Mouse (Mus musculus) layer of hippocampus, postnatal 10 days (tissue): ENCODE results near the gene Cyb5rl. TPM values are rescaled to one million over a fixed set of nuclear protein-coding genes. Genes with fewer than 3 reads are reported as not detected.
A peak's percentile ranks its signal among the peaks of the same experiment; 100 is the strongest.

Source experiments
- DNase-seq, 2 experiments: peaks; one replicate each; pipeline ENCODE4 v3.0.0; 2021; ENCODE audit warnings: low spot score in 2 of 2
- long read RNA-seq: library from polyadenylated mRNA; stranded (forward); transcript quantifications from one replicate; pipeline ENCODE4 v2.0.0, GENCODE M21; 2023
- total RNA-seq, 2 experiments: library from RNA; stranded (reverse); gene quantifications; 2 replicates each; pipeline ENCODE4 v1.2.3; 2021

The Cyb5rl gene
- total RNA-seq = 10 to 100 TPM in 1 of 2 experiments, 1 to 10 TPM in 1; 9.6 to 10.5 TPM
- long read RNA-seq, partial matches to known transcripts = 0 of 6 reads
- long read RNA-seq, other reads (novel, unspliced or antisense) = 5 of 6 reads

DNA sequence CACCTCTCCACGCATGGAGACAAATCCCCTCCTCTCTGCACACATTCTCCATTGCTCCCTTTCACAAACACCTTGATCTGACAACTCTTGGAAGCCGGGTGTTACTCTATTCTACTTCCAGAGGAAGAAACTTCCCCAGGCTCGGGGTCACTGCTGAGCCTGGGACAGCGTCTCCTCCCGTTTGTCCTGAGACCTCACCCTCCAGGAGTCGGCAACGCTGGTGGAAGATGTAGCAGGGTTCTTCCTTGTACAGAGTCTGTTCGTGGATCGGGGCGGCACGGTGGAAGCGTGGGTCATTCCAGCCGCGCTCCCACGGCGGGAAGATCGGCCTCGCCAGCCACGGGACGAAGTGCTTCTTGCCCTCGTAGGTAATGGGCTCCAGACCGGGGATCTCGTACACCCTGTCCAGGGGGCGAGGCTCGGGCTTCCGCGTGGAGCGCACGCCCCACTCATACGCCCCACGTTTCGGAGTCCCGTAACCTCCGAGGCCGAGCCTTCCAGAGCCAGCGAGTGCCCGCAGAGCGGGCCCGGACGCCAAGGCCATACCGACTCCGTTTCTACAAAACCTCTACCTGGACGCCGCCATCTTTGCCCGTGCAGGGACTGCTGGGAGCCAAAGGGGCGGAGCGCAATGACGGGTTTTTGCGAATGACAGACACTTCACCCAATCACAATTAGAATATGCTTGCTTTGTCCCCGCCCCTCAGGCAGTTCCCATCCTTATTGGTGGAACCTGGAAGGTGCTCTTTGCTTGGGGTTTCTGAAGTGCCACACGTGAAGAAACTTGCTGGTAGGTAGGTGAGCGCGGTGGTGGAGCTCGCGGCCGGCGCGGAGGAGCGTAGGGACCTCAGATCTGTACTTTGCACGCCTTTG, at the start of gene Cyb5rl, which contains the start of gene Mrpl37:
TSS of gene Cyb5rl (plus strand) at position 737 of the 873 bp plus-strand sequence.
TSS of gene Mrpl37 (minus strand) at position 617 of the 873 bp plus-strand sequence.
- DNase-seq = peak; percentile 97 to 98

DNA sequence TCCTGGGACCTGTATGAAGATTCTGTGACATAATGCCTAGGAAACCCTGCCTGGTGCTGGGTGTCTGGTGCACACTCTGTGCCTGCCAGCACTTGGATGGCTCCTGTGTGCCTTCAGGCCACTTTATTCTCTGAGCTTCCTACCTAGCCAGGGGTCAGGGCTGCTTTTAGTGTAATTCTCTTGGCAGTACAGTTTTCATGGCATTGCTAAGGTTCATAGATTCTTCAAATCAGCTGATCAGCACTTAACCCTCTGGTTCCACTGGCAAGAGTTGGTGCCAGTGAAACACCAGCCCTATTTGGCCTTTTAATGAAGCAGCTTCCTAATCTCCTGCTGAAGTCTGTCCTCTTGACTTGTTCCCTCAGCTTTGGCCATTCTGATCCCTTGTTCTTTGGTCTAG, 49.5 kb upstream of the Cyb5rl start:
- DNase-seq = no peak

DNA sequence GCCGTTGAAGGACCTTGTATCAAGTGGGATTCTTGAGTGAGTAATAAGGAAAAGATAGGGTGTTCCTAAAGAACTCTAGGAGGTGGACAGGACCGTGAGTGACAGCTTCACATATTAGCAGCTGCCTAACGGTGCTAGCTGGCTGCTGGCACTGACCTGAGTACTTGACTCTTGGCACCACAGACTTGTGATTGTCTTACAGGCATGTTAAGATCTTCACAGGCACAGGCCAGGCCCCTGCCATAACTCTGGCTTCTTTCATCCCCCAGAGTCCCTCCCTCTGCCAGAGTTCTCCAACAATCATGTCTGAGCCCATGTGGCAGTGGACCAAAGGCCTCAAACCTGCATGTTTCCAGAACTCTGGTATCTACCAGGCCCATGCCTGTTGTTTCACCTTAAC, 48.3 kb upstream of the Cyb5rl start:
- no peak for DNase-seq

DNA sequence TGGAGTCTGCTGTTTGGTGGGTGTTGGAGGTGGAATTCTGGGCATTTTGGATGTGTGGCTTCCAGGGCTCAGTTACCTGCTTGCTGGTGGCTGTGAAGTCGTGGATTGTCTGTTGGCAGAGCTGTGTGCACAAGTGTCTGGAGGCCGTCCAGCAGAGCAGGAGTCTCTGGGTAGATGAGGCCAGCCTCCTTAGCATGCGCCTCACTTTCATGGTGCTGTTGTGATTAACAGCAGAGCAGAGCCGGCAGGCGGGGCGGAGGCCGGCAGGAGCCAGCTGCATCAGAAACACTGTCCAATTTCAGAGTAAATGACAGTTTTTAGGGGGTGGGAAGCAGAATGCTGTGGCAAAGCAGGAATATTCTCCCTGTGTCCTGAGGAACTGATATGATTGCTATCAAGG, 47.8 kb upstream of the Cyb5rl start:
- DNase-seq = peak; percentile 53 to 56

DNA sequence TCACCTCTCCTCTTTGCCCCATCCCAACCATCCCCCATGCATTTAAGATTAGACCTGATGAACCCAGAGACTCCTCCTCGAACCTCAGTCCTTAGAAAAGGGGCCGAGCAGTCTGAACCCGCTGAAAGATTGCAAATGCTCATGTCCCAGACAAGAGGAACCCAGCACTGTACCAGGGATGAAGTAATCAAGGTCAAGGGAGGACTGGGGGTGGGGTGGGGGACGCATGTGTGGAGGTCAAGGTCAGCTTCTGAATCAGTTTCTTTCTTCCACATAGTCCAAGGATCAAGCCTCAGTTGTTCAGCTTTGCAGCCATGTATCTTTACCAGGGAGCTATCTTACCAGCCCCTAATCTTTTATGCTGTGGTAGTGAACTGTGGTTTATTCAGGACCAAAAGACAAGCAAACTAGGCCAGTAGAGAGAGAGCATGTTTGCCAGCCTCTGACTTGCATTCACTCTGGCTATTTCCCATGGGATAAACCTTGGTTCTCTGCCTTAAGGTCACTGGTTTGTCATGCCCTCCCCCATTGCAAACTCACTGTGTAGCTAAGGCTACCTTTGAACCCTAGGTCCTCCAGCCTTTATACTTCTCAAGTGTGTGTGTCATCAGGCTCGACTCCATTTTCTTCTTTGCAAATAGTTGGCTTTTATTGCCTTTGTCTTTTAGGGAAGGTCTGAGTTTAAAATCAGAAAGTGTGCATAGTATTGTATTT, 46.3 kb upstream of the Cyb5rl start:
- DNase-seq = no peak

DNA sequence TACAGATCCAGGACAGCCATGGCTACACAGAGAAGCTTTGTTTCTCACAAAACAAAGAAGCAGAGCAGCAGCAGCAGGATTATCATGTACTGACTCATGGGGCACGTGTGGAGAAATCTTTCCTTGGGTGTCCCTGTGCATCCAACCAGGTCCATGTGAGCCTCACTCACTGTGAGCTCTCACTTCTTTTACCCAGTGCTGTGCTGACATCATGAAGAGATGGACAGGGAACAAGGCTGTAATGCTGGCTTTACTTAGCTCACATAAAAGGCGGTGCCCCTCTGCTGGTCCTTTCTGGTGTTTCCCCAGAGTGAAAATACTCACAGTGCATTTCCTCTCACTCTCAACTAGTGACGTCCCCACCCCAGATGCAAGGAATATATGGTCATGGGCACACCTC, 45.3 kb upstream of the Cyb5rl start:
- DNase-seq = no peak

DNA sequence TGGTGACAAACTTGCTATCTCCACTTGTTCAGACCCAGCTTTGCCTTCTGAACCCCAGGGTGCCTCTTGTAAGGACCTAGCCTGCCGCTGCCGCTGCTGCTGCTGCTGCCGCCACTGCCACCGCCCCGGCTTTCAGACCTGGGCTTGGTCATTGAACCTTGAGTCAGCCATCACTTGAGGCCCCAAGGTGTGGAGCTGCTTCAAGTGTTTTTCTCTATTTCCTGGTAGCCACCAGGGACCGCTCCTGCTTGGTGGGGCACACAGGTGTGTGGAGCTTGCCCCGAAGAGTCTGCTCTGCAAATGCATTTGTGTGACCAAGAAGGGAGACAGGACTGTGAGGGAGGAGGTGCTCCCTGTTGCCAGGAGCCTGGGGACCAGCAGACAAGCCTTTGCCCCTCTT, 41.9 kb upstream of the Cyb5rl start:
- DNase-seq = no peak

DNA sequence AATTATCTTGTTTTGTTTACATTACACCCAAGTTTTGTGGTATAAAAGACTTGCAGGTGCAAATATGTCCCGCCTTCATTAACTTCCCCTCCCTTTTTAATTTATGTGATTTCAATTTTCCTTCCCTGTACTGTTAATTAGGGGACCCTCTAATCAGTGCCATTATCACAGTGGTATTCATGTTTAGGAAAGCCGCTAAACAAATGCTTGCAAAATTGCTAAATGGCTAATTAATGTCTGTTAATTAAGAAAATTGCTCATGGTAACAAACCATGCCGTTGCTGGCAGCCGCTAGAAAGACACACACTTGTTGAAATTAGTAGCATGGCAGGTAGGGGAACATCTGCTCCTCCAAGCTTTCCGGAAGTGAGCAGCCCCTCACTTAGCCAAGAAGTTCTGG, 41.4 kb upstream of the Cyb5rl start:
- DNase-seq = no peak

DNA sequence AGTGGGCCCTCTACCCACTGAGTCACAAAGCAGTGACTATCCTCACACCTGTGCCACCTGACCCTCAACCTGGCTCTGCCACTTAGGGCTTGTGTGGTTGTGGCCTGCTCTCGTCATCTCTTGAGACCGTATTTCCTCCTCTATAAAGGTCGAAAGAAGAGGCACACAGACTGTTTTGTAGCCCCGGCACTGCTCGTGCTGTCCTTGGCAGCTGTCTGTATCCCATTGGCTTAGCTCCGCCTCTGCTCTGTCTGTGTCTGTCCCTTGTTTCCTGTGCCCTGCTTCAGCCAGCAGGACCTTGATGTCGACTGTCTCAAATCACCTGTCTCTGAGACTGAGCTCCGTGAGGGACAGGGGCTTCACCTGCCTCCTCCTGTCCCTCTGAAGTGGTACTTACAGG, 40.3 kb upstream of the Cyb5rl start:
- no peak for DNase-seq

DNA sequence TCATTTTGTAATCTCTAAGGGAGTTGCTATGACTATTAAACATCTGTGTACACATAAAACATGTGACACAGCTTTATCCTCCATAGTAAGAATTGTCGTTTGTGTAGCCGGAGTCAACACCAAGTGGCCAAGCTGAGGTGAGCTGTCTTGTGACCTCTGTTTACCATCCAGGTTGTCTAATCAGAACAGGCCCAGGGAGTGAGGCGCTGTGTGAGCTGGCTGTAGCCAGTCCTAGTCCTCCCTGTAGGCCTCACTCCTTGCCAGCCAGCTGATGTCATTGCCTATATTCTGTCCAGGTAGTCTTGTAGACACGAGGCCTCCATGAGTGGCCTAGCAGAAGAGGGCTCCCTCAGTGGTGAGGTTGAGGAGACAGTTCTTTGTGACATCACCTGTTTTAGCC, 31.1 kb upstream of the Cyb5rl start:
- no peak for DNase-seq

DNA sequence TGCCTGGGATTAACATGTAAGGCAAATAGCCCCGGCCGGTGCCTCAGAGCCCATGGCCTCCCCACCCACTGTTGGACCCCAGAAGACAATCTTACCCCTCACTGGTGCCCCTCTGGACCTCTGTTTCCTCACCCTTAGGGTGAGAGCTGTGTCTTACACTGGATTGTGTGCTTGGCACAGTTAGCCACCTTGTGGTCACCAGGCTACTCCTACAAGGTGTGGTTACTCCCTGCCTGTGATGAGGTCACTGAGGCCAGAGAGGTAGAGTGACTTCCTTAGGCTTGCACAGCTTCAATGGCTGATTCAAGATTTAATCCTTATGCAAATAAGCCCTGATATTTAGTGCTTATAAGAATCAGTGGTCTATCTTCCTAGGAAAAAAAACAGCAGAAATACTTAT, 29.8 kb upstream of the Cyb5rl start:
- DNase-seq = no peak

DNA sequence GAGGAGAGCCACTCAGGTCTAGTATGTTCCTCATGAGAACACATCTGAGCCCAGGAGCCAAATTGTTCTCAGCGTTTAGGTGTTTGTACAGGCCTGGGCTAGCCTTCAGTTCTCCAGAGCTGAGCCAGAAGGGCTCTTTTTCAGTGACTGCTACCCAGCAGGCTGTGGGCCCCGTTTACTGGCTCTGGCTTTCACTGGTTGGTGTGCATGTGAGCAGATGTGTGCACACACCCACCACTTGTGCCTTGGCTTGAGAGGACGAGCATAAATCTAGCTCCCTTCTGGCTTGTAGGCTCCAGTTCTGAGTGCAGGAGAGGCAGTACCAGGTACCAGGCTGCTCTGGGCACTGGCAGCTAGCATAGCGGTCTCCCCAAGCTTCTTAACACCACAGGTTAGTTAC, 28.5 kb upstream of the Cyb5rl start:
- DNase-seq = no peak

DNA sequence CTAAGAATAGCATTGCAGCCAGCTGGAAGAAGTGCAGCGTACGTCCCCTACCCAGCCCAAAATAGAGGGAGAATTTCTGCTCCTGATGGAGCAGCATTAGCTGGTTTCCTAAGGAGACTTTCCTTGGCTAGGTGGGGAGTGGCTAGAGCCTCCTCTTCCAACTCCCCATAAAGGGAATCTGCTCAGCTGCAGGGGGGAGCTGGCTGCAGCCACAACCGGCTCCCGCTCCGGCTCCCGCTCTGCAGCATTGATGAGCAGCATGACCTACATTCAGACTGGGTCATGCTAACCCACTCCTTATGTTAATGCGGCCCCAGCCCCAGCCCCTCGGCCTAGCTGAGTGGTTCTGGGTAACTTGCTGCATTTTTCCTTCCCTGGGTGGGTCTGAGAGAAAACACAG, 27.5 kb upstream of the Cyb5rl start:
- no peak for DNase-seq

DNA sequence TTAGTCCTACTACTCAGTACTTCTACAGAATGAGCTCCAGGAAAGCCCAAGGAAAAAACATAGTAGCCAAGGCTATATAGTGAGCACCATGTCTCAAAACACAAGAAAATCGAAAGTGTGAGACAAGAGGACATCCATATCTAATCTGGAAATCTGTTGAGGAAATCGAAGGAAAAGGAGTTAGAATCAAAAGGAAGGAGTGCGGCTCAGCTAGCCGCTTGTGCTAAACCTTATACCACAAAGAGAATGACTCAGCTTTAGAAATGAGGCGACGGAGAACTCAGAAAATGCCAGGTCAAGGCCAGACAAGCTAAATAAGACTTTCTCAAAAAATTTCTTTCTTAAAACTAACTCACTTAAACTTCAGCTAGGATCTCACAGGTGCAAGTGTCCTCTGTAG, 24.5 kb upstream of the Cyb5rl start:
- DNase-seq = no peak

DNA sequence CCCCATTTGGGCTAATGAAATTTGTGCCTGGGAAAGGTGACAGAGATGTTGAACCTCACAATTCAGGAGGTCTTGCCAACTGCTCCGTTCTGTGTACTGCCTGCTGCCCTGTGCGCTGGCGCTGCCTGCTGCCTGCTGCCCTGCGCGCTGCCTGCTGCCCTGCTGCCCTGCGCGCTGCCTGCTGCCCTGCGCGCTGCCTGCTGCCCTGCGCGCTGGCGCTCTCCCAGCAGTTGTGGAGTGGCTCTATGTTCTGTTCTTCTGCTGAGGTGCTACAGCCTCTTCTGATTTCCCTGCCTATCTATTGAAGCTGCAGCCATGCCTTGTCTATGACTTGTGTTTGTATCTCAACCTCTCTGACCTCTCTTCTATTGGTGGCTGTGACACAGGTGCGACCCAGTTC, 21.6 kb upstream of the Cyb5rl start:
- DNase-seq = no peak

DNA sequence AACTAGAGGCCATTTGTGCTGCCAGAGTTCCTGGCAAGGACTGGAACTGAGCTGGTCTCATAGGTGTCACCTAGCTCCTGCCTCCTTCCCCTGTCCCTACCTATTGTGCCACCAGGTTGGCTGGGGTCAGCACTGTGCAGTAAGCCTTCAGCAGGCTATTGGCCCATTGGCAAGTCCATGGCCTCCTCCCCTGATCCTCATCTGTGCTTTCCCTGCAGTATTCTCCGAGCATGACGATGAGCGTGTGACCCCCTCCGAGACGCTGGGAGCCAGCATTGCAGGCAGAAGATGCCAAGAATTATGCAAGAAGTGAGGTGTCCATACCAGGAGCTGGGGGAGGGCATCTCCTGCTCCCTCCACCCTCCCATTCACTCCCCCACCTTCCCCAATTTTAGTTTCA, 19.0 kb upstream of the Cyb5rl start:
- DNase-seq = no peak

DNA sequence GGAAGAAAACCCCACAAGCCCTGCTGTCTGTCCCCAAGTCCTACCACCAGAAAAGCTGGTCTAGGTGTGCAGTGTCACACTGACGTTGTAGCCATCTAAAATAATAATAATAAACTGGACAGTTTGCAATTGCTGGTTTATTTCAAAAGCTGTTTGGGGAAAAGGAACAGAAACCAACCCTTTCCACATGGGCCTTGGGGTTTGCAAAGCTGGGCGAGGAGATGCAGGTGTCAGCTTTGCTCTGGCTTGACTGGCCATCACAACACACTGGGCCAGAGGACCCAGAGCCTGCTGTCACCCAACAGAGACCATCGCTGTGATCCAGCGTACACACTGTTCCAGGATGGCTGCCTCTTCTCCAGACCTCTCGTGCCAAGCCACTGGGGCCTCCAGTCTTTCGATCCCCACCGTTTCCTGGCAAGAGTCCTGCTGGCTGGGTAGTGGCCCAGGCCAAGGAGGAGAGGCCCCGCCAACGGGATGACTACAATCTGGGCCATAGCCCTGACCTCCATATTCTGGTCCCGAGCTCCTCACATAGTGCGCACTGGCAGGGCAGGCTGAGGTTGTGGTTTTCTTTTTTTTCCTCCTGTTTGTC, 18.1 kb upstream of the Cyb5rl start:
- DNase-seq = peak; percentile 61 to 69

DNA sequence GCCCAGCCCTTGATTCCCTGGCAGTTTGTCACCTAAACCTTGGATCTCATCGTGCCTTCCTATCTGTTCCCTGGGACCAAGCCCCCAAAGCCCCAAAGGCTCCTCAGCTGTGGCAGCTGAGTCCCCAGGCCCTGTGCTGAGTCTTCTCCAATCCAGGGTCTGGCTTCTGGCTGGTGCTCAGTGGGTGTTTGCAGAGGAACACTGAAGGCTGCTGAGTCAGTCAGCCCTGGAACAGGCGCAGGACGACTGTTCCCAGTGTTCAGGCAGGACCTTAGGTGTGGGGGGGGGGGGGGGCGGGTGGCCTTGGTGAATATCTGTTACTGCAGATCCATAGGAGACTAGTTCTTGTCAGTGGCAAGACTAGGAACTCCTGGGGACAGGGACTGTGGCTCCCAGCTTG, 14.9 kb upstream of the Cyb5rl start:
- no peak for DNase-seq

DNA sequence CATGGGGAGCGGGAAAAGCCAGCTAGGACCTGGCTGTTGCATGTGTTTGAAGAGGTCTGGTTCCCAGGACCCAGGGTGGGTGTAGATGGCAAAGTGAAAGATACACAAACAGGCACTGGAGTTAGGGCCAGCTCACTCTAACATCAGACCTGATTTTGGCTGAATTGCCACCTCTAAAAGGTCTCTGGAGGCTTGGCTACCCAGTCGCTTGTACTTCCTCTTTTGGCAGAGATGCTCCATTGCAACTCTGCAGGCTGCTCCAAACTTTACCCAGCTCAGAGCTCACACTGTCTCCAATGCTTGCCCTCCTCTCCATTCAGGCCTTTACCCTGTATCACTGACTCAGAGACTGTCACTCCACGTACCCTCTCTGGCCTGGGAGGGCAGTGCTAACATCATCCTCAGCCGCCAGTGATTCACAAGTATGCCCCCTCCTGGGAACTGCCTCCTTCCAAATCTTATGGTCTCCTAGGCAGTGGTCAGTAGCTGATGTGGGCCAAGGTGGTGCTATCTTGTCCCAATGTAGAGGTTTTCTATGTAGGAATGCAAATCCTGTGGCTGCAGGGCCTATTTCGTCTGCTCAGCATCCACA, 13.7 kb upstream of the Cyb5rl start:
- DNase-seq = no peak

DNA sequence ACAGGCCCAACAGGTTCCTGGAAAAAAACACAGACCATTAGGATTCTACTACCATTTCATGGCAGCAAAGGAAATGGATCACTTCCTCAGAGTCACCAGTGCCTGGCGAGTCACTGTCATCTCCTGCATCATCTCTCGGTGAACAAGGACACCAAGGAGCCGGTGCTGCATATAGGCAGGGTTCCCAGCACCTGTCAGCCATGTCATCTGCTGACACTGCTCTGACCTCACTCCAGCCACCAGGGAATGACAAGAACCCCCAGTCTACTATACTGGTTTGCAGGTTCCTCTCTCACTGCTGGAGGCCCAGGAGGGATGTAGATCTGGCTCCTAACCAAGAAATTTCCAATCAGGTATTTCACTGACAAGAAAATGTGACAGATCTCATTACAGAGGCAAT, 10.7 kb upstream of the Cyb5rl start:
- DNase-seq = no peak

DNA sequence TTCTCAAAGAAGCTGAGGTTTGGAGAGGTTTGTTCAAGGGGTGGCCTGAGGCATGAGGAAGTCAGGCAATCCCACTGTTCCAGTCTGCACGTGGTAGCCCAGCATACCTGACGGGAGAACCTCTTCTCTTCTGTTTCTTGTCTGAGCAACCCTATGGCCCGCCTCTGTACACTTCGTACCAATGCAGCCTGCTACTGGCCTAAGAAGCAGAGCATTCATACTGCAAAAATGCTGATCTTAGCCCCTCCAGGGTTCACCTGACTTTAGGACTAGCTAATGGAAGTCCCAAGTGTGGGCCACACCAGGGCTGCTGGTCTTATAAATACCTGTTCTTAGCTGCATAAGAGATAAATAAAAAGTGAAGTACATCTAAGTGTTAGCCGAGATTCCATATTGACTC, 8.4 kb upstream of the Cyb5rl start:
- DNase-seq = no peak

DNA sequence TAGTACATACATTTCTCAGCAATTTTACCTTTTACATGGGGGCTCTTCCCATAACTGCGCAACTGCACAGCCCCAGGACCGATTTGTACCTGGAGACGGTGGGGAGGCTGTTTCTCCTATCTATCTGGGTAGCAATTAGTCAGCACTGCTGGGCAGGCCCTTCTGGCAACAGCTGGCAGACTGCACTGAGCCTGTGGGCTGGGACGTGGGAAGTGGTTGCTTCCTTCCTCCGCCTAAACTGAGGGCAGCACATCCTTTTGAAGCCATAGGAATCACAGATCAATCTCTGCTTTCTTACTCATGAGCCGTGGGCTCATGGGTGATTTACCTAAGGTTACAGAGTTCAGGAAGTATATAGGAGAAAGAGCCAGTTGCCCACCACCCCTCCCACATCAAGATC, 8.0 kb upstream of the Cyb5rl start:
- no peak for DNase-seq
